Mouse (Mus musculus): ENCODE data around the gene Thada. TPM values are rescaled to one million over a fixed set of nuclear protein-coding genes. Genes with fewer than 3 reads are reported as not detected.
"Not testable (repeated sequence)": the region's sequence is repeated elsewhere in the genome, so short reads cannot be mapped to it uniquely, and the experiment has no call there.

Gene Thada
- polyA plus RNA-seq, 1 experiment from 2014 or later: 13.8 TPM

- H3K27ac ChIP-seq (ENCODE audit: low read depth, low read length): no peak overlapping the region
- no peaks in the 10 kb centered on the region for H3K36me3 ChIP-seq (ENCODE audit: control insufficient read depth, insufficient read depth, low read length)
- DNase-seq (ENCODE audit: low spot score) (no peak), ATAC-seq (replicated peaks; ENCODE audit: low FRiP score) (no peak)
- no peak overlapping the region for H3K4me3 ChIP-seq (ENCODE audit: low read depth, low read length)
- H3K4me2 ChIP-seq (ENCODE audit: low read depth, low read length, severe bottlenecking): no peak overlapping the region
- no peaks in the 10 kb centered on the region for H3K27me3 ChIP-seq (ENCODE audit: control insufficient read depth, insufficient read depth, low read length)
- no peaks in the 10 kb centered on the region for H3K9me3 ChIP-seq (ENCODE audit: control insufficient read depth, low read length)
- 92% methylated on average over 6 of the region's 6 CpGs for WGBS
- no peak overlapping the region for H3K9ac ChIP-seq (ENCODE audit: low read length)
- no peaks in the 10 kb centered on the region for H3K4me1 ChIP-seq (replicated peaks; ENCODE audit: control insufficient read depth, insufficient read depth, low read length)
These were observed 168.0 kb downstream of the Thada start for GRCm38 (mm10) chr17:84297976-84298375.

- no peak overlapping the region for H3K27ac ChIP-seq (ENCODE audit: low read depth, low read length)
- WGBS: 85% methylated on average over 4 of the region's 4 CpGs
- H3K36me3 ChIP-seq (ENCODE audit: control insufficient read depth, insufficient read depth, low read length): no peaks in the 10 kb centered on the region
- H3K9ac ChIP-seq (ENCODE audit: low read length): no peak overlapping the region
- DNase-seq (ENCODE audit: low spot score): no peak
- no peak overlapping the region for H3K4me3 ChIP-seq (ENCODE audit: low read depth, low read length)
- no peaks in the 10 kb centered on the region for H3K4me1 ChIP-seq (replicated peaks; ENCODE audit: control insufficient read depth, insufficient read depth, low read length)
- ATAC-seq (replicated peaks; ENCODE audit: low FRiP score): no peak
- no peak overlapping the region for H3K4me2 ChIP-seq (ENCODE audit: low read depth, low read length, severe bottlenecking)
- no peaks in the 10 kb centered on the region for H3K27me3 ChIP-seq (ENCODE audit: control insufficient read depth, insufficient read depth, low read length)
- no peaks in the 10 kb centered on the region for H3K9me3 ChIP-seq (ENCODE audit: control insufficient read depth, low read length)
These were observed 172.8 kb downstream of the Thada start for GRCm38 (mm10) chr17:84293221-84293620.

GRCm38 (mm10) chr17:84291228-84291627 lies 174.8 kb downstream of the Thada start:
- ATAC-seq (replicated peaks; ENCODE audit: low FRiP score); H3K36me3 ChIP-seq (ENCODE audit: control insufficient read depth, insufficient read depth, low read length); H3K9ac ChIP-seq (ENCODE audit: low read length); DNase-seq (ENCODE audit: low spot score); H3K4me1 ChIP-seq (replicated peaks; ENCODE audit: control insufficient read depth, insufficient read depth, low read length); H3K4me3 ChIP-seq (ENCODE audit: low read depth, low read length); H3K27me3 ChIP-seq (ENCODE audit: control insufficient read depth, insufficient read depth, low read length); H3K4me2 ChIP-seq (ENCODE audit: low read depth, low read length, severe bottlenecking); H3K27ac ChIP-seq (ENCODE audit: low read depth, low read length); H3K9me3 ChIP-seq (ENCODE audit: control insufficient read depth, low read length): not testable (repeated sequence)
- 96% methylated on average over 6 of the region's 6 CpGs for WGBS

GRCm38 (mm10) chr17:84287675-84288420 lies 178.2 kb downstream of the Thada start:
- Histone ChIP-seq H3K4me2 (ENCODE audit: low read depth, low read length, severe bottlenecking) (no peak overlapping the region), H3K9ac (ENCODE audit: low read length) (no peak overlapping the region), H3K4me1 (replicated peaks; ENCODE audit: control insufficient read depth, insufficient read depth, low read length) (no peaks in the 10 kb centered on the region), H3K4me3 (ENCODE audit: low read depth, low read length) (no peak overlapping the region), H3K9me3 (ENCODE audit: control insufficient read depth, low read length) (no peaks in the 10 kb centered on the region), H3K36me3 (ENCODE audit: control insufficient read depth, insufficient read depth, low read length) (no peaks in the 10 kb centered on the region), H3K27ac (ENCODE audit: low read depth, low read length) (no peak overlapping the region), H3K27me3 (ENCODE audit: control insufficient read depth, insufficient read depth, low read length) (no peaks in the 10 kb centered on the region)
- no peak for ATAC-seq (replicated peaks; ENCODE audit: low FRiP score)
- no peak for DNase-seq (ENCODE audit: low spot score)
- 93% methylated on average over 8 of the region's 8 CpGs for WGBS

GRCm38 (mm10) chr17:84286536-84286935 lies 179.5 kb downstream of the Thada start:
- Histone ChIP-seq H3K4me3 (ENCODE audit: low read depth, low read length) (no peak overlapping the region), H3K4me2 (ENCODE audit: low read depth, low read length, severe bottlenecking) (no peak overlapping the region), H3K27me3 (ENCODE audit: control insufficient read depth, insufficient read depth, low read length) (no peaks in the 10 kb centered on the region), H3K9me3 (ENCODE audit: control insufficient read depth, low read length) (no peaks in the 10 kb centered on the region), H3K4me1 (replicated peaks; ENCODE audit: control insufficient read depth, insufficient read depth, low read length) (no peaks in the 10 kb centered on the region), H3K36me3 (ENCODE audit: control insufficient read depth, insufficient read depth, low read length) (no peaks in the 10 kb centered on the region), H3K9ac (ENCODE audit: low read length) (no peak overlapping the region), H3K27ac (ENCODE audit: low read depth, low read length) (no peak overlapping the region)
- DNase-seq (ENCODE audit: low spot score) (no peak), ATAC-seq (replicated peaks; ENCODE audit: low FRiP score) (no peak)
- WGBS: 96% methylated on average over 5 of the region's 5 CpGs

- no peak for ATAC-seq (replicated peaks; ENCODE audit: low FRiP score)
- WGBS: 89% methylated on average over 8 of the region's 8 CpGs
- H3K9me3 ChIP-seq (ENCODE audit: control insufficient read depth, low read length): no peaks in the 10 kb centered on the region
- H3K27me3 ChIP-seq (ENCODE audit: control insufficient read depth, insufficient read depth, low read length): no peaks in the 10 kb centered on the region
- no peaks in the 10 kb centered on the region for H3K4me1 ChIP-seq (replicated peaks; ENCODE audit: control insufficient read depth, insufficient read depth, low read length)
- H3K36me3 ChIP-seq (ENCODE audit: control insufficient read depth, insufficient read depth, low read length): no peaks in the 10 kb centered on the region
- no peak overlapping the region for H3K27ac ChIP-seq (ENCODE audit: low read depth, low read length)
- no peak for DNase-seq (ENCODE audit: low spot score)
- no peak overlapping the region for H3K4me2 ChIP-seq (ENCODE audit: low read depth, low read length, severe bottlenecking)
- H3K4me3 ChIP-seq (ENCODE audit: low read depth, low read length): no peak overlapping the region
- H3K9ac ChIP-seq (ENCODE audit: low read length): no peak overlapping the region
These were observed 183.4 kb downstream of the Thada start for GRCm38 (mm10) chr17:84282388-84283280.

- Histone ChIP-seq H3K27ac (ENCODE audit: low read depth, low read length) (no peak overlapping the region), H3K9ac (ENCODE audit: low read length) (no peak overlapping the region), H3K36me3 (ENCODE audit: control insufficient read depth, insufficient read depth, low read length) (no peaks in the 10 kb centered on the region), H3K4me3 (ENCODE audit: low read depth, low read length) (no peak overlapping the region), H3K4me2 (ENCODE audit: low read depth, low read length, severe bottlenecking) (no peak overlapping the region), H3K27me3 (ENCODE audit: control insufficient read depth, insufficient read depth, low read length) (no peaks in the 10 kb centered on the region), H3K4me1 (replicated peaks; ENCODE audit: control insufficient read depth, insufficient read depth, low read length) (no peaks in the 10 kb centered on the region), H3K9me3 (ENCODE audit: control insufficient read depth, low read length) (no peaks in the 10 kb centered on the region)
- 87% methylated on average over 8 of the region's 8 CpGs for WGBS
- no peak for ATAC-seq (replicated peaks; ENCODE audit: low FRiP score)
- no peak for DNase-seq (ENCODE audit: low spot score)
These were observed 187.0 kb downstream of the Thada start for GRCm38 (mm10) chr17:84279001-84279400.

- 94% methylated on average over 5 of the region's 5 CpGs for WGBS
- no peak overlapping the region for H3K4me3 ChIP-seq (ENCODE audit: low read depth, low read length)
- no peaks in the 10 kb centered on the region for H3K36me3 ChIP-seq (ENCODE audit: control insufficient read depth, insufficient read depth, low read length)
- no peaks in the 10 kb centered on the region for H3K27me3 ChIP-seq (ENCODE audit: control insufficient read depth, insufficient read depth, low read length)
- H3K9me3 ChIP-seq (ENCODE audit: control insufficient read depth, low read length): no peaks in the 10 kb centered on the region
- no peak overlapping the region for H3K4me2 ChIP-seq (ENCODE audit: low read depth, low read length, severe bottlenecking)
- DNase-seq (ENCODE audit: low spot score) (no peak), ATAC-seq (replicated peaks; ENCODE audit: low FRiP score) (no peak)
- H3K27ac ChIP-seq (ENCODE audit: low read depth, low read length): no peak overlapping the region
- H3K9ac ChIP-seq (ENCODE audit: low read length): no peak overlapping the region
- no peaks in the 10 kb centered on the region for H3K4me1 ChIP-seq (replicated peaks; ENCODE audit: control insufficient read depth, insufficient read depth, low read length)
These were observed 187.6 kb downstream of the Thada start for GRCm38 (mm10) chr17:84278193-84278953.
